Mouse (Mus musculus): ENCODE results near the gene Cep41. TPM values are rescaled to one million over a fixed set of nuclear protein-coding genes. Genes with fewer than 3 reads are reported as not detected.

Gene Cep41
- polyA plus RNA-seq, 1 experiment, result 16.1 TPM

GRCm38 (mm10) chr6:30732571-30733130 is 39.1 kb upstream of the Cep41 start:
- no peak for TF ChIP-seq CTCF (IDR thresholded peaks at IDR 0.05; ENCODE audit: borderline replicate concordance, extremely low read depth, insufficient read depth, insufficient read length)

GRCm38 (mm10) chr6:30730301-30730971 is 36.9 kb upstream of the Cep41 start:
- no peak for DNase-seq (ENCODE audit: low read depth)
- no peak for TF ChIP-seq CTCF (IDR thresholded peaks at IDR 0.05; ENCODE audit: borderline replicate concordance, extremely low read depth, insufficient read depth, insufficient read length)

More at GRCm38 (mm10) chr6:30732571-30733130, 39.1 kb upstream of the Cep41 start:
- no peak for DNase-seq (ENCODE audit: low read depth)

- DNase-seq (ENCODE audit: low read depth), result no peak
- TF ChIP-seq POLR2A (IDR thresholded peaks at IDR 0.05; ENCODE audit: borderline replicate concordance, extremely low read depth, insufficient read depth, insufficient read length, poor library complexity, severe bottlenecking), result no peak
- TF ChIP-seq CTCF (IDR thresholded peaks at IDR 0.05; ENCODE audit: borderline replicate concordance, extremely low read depth, insufficient read depth, insufficient read length), result no peak
Measured at GRCm38 (mm10) chr6:30723331-30723730, 29.8 kb upstream of the Cep41 start, which contains the start of gene Mest. Gene Mest (plus strand): TSS chr6:30723547.

DNA sequence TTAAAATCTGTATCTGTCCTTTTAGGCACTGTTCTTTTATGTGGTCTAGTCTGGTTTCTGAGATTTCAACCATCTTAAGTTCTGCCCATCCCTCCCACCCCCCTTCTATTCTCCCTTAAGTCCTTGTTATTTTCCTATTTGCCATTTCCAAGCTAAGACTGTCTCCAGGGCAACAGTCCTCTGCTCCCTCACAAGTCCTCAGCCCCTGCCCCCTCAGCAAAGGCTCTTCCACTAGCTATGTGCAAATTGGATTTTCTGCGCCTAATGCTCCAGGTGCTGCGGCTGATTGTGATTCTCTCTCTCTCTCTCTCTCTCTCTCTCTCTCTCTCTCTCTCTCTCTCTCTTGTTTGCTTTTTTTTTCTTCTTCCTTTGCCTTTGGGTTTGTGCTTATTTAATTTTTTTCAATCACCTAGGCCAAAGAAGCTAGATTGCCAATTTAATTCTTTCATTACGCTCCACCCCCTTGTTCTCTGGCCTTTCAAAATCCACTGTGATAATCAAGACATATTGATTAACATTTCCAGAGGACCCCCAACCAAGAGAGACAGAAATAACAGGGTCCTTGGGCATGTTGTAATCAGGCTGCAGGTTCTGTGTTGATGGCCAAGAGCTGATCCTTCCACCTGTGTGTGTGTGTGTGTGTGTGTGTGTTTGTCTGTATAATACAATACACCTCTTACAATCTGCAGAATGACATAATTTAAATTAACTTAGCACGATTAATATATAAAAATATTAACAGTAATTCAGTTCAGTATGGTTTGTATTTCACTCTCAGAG is 29.0 kb upstream of the Cep41 start:
- DNase-seq (ENCODE audit: low read depth), result peak; percentile 96
- TF ChIP-seq POLR2A (IDR thresholded peaks at IDR 0.05; ENCODE audit: borderline replicate concordance, extremely low read depth, insufficient read depth, insufficient read length, poor library complexity, severe bottlenecking) (no peak), CTCF (IDR thresholded peaks at IDR 0.05; ENCODE audit: borderline replicate concordance, extremely low read depth, insufficient read depth, insufficient read length) (no peak)

DNA sequence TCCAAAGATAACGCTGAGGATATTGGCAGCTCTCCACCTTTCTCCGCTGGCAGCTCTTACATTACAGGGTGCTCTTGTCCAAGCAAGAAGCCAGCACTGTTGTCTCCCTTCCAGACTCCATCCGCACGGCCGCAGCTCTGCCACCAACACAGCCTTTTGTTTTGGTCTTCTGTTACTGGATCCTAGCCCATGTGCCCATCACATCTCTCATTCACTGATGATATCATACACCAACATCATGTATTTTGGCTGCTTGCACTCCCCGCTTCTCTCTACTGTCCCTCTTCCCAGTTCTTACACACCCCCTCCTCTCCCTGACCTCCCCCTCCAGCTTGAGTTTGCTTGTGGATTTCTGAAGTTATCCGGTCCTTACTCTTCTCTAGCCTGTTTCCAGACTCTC is 23.2 kb upstream of the Cep41 start:
- DNase-seq (ENCODE audit: low read depth), result peak; percentile 67
- TF ChIP-seq CTCF (IDR thresholded peaks at IDR 0.05; ENCODE audit: borderline replicate concordance, extremely low read depth, insufficient read depth, insufficient read length) (no peak), POLR2A (IDR thresholded peaks at IDR 0.05; ENCODE audit: borderline replicate concordance, extremely low read depth, insufficient read depth, insufficient read length, poor library complexity, severe bottlenecking) (no peak)

GRCm38 (mm10) chr6:30714891-30715471 is 21.4 kb upstream of the Cep41 start:
- no peak for DNase-seq (ENCODE audit: low read depth)
- no peak for TF ChIP-seq CTCF (IDR thresholded peaks at IDR 0.05; ENCODE audit: borderline replicate concordance, extremely low read depth, insufficient read depth, insufficient read length)
- no peak for TF ChIP-seq POLR2A (IDR thresholded peaks at IDR 0.05; ENCODE audit: borderline replicate concordance, extremely low read depth, insufficient read depth, insufficient read length, poor library complexity, severe bottlenecking)

GRCm38 (mm10) chr6:30713896-30714295 is 20.3 kb upstream of the Cep41 start:
- DNase-seq (ENCODE audit: low read depth), result no peak
- TF ChIP-seq POLR2A (IDR thresholded peaks at IDR 0.05; ENCODE audit: borderline replicate concordance, extremely low read depth, insufficient read depth, insufficient read length, poor library complexity, severe bottlenecking) (no peak), CTCF (IDR thresholded peaks at IDR 0.05; ENCODE audit: borderline replicate concordance, extremely low read depth, insufficient read depth, insufficient read length) (no peak)

- DNase-seq (ENCODE audit: low read depth), result no peak
- TF ChIP-seq POLR2A (IDR thresholded peaks at IDR 0.05; ENCODE audit: borderline replicate concordance, extremely low read depth, insufficient read depth, insufficient read length, poor library complexity, severe bottlenecking) (no peak), CTCF (IDR thresholded peaks at IDR 0.05; ENCODE audit: borderline replicate concordance, extremely low read depth, insufficient read depth, insufficient read length) (no peak)
Measured at GRCm38 (mm10) chr6:30713455-30713854, 19.9 kb upstream of the Cep41 start.

DNA sequence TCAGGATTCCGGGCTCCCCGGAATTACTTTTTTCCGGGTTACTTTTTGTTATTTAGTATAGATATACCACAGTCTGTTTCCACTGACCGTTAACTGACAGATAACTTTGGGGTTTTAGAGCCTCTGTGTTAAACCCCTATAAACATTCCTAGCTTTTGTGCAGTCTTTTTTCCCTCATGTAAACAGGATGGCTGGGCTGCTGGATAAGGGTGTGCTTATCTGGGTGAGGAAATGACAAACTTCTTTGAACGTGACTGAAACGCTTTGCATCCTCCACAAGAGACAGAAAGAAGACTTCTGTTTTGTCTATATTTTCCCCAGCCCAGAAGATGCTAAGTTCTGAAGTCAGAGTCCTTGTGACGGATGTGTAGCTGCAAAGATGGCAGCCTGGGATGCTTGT is 18.9 kb upstream of the Cep41 start:
- no peak for TF ChIP-seq CTCF (IDR thresholded peaks at IDR 0.05; ENCODE audit: borderline replicate concordance, extremely low read depth, insufficient read depth, insufficient read length)
- TF ChIP-seq POLR2A (IDR thresholded peaks at IDR 0.05; ENCODE audit: borderline replicate concordance, extremely low read depth, insufficient read depth, insufficient read length, poor library complexity, severe bottlenecking), result no peak
- no peak for DNase-seq (ENCODE audit: low read depth)

DNA sequence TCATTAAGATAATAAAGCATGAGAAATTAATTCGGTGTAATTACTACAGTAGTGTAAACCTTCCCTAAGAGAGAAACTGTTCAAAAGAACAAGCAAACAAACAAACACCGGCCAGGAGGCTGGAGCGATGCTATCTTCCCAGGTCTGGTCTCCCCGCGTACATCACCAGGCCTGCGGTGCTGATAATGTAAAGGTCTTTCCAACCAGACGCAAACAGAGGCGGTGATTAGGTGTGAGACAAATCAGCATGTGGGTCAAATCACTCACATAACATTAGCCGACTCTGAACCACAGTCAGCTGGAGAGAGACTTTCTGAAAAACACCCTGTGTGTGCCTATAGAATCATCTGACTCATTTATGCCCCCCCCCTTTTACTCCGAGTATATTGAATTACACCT is 17.8 kb upstream of the Cep41 start:
- no peak for TF ChIP-seq POLR2A (IDR thresholded peaks at IDR 0.05; ENCODE audit: borderline replicate concordance, extremely low read depth, insufficient read depth, insufficient read length, poor library complexity, severe bottlenecking)
- no peak for TF ChIP-seq CTCF (IDR thresholded peaks at IDR 0.05; ENCODE audit: borderline replicate concordance, extremely low read depth, insufficient read depth, insufficient read length)
- no peak for DNase-seq (ENCODE audit: low read depth)
